Mouse (Mus musculus): ENCODE measurements at regions not wholly inside any gene's neighbourhood (a gene's known extent, or its start where the extent isn't known, plus 50 kb on each side); places are given as distances from the start of the nearest gene placed in this dataset.

DNA sequence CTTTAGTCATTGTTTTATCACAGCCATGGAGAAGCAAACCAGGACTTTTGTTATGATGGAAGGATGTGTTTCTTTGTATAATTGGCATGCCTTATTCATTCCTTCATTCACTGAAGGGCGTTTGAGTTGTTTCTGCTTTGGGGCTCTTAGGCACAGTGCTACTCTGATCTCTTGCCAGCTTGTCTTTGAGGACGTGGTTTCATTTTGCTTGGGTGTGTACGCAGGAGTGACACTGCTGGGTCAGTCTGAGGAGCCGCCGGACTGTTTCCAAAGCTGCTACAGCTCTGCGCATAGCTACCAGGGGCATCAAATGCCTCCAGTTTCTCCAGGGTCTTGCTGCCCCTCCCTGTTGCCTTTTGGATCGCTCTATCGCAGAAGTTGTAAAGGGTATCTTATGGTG is 141.9 kb downstream of the 1500009L16Rik start:
- Histone ChIP-seq H3K4me2 (replicated peaks) (no peak overlapping the region), H3K9me3 (no peaks in the 10 kb centered on the region), H3K27me3 (replicated peaks) (no peaks in the 10 kb centered on the region), H3K4me3 (replicated peaks) (no peak overlapping the region), H3K27ac (no peak overlapping the region), H3K4me1 (replicated peaks) (no peaks in the 10 kb centered on the region), H3K36me3 (no peaks in the 10 kb centered on the region), H3K9ac (no peak overlapping the region)
- WGBS = 87% methylated on average over 8 of the region's 8 CpGs
- no peak for ATAC-seq

DNA sequence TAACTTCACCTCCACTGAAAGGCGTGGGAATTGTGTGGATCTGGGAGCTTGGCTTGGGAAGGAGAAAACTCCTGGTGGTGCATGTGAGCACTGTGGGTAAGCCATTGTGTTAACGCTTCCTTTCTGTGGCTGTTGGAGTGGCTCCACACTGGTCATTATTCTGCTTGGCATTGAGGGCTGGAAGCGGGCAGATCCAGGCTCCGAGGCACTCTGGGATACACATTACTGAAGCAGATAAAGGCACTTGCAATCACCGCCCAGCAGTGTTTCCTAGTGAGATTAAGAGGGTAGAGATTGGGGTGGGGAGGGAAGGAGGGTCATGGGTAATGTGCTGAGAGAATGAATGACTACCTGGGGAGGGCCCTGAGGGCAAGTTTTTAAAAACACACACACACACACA is 143.3 kb downstream of the 1500009L16Rik start:
- H3K4me2 ChIP-seq (replicated peaks) = no peak overlapping the region
- WGBS = 57% methylated on average over 5 of the region's 5 CpGs
- H3K9ac ChIP-seq = no peak overlapping the region
- H3K27ac ChIP-seq = no peak overlapping the region
- no peaks in the 10 kb centered on the region for H3K27me3 ChIP-seq (replicated peaks)
- H3K4me1 ChIP-seq (replicated peaks) = no peaks in the 10 kb centered on the region
- no peak overlapping the region for H3K4me3 ChIP-seq (replicated peaks)
- H3K36me3 ChIP-seq = no peaks in the 10 kb centered on the region
- ATAC-seq = no peak
- no peaks in the 10 kb centered on the region for H3K9me3 ChIP-seq

DNA sequence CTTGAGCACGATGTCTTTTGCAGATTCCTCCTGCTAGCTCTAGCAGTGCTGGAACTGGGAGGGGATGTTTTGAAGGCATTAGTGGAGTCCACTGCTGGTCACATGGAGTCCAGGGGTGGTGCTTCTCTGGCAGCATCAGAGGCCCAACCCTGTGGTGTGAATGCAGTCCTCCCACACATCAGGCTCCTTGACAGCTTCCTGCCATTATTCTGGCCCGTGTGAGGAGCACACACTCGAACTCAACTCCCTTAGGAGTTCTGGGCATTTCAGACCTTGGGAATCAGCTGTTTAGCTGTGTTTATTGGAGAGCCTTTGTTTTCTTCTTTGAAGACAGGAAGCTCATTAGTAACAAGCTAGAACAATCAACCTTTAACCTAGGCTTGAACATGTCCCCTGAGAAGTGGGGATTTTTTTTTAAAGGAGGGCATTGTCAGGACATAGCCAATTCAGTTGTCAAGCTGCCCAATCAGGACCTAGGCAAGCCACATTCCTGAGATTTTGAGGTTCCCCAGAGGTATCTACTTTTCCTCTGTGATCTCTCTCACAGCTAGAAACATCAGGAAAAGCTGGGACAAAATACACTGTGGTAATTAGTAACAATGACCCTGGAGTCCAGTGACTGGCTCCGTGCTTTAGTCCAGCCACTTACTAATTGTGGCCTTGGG is 149.2 kb downstream of the 1500009L16Rik start:
- H3K27me3 ChIP-seq (replicated peaks) = no peaks in the 10 kb centered on the region
- H3K4me3 ChIP-seq (replicated peaks) = no peak overlapping the region
- H3K27ac ChIP-seq = no peak overlapping the region
- WGBS = 41% methylated on average over 4 of the region's 4 CpGs
- H3K4me2 ChIP-seq (replicated peaks) = no peak overlapping the region
- H3K9me3 ChIP-seq = no peaks in the 10 kb centered on the region
- no peaks in the 10 kb centered on the region for H3K4me1 ChIP-seq (replicated peaks)
- H3K36me3 ChIP-seq = no peaks in the 10 kb centered on the region
- ATAC-seq = no peak
- H3K9ac ChIP-seq = no peak overlapping the region

DNA sequence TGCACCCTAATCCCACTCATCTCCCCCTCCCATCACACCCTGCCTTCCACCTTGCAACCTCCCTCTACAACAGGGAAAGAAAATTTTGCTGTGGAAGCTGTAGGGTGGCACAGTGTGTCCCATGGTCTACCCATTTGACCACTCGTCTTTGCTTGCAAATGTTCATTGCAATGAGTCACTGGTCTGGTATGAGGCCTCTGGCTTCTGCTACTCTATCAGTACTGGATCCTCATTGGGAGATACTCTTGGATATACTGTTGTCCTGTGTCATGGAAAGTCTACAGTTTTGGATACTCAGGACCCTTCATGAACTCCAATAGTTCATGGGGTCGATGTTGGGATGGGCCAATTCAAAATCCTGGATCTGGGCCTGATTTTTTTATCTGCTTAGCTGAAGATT is 156.1 kb downstream of the 1500009L16Rik start:
- no peak overlapping the region for H3K27ac ChIP-seq
- H3K4me3 ChIP-seq (replicated peaks) = no peak overlapping the region
- H3K9me3 ChIP-seq = no peaks in the 10 kb centered on the region
- H3K4me1 ChIP-seq (replicated peaks) = 0 out of 2 replicates have a peak, but pooled peaks cover 5% of the 10 kb centered on the region
- H3K4me2 ChIP-seq (replicated peaks) = no peak overlapping the region
- WGBS = 75% methylated on average over 2 of the region's 2 CpGs
- ATAC-seq = no peak
- no peak overlapping the region for H3K9ac ChIP-seq
- H3K36me3 ChIP-seq = no peaks in the 10 kb centered on the region
- H3K27me3 ChIP-seq (replicated peaks) = no peaks in the 10 kb centered on the region

DNA sequence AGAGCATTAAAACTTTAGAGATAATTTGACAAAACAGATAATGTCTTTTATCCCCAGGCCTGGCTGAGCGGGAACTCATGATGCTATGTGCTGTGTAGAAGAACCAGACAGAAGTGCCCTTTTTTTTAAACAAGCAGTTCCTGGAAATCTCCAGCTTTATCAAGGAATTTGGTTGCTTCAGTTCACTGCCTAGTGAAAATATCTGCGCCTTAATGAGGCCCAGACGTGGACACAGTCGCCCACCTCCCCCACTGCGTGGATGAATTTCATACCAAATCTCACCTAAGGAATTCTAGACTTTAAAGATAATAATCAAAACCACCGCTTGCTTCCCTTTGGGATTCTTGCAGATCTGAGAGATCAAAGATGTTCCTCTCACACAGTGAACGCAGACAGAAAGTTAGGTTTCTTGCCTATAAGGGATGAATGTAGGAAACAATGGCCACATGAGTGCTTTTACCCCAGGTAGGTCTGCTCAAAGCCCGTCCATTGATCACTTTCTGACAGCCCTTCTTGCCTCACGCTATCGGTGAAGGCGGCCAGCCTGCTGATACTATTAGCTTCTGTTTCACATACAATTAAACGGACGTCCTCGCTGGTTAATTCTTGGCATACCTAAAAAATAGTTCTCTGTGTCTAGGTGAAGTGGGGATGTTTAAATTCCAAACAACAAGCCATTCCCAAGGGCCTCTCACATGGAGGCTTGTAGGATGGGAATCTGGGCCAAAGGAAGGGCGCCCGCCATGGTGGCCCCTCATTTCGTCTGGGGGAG is 159.6 kb downstream of the 1500009L16Rik start:
- no peak overlapping the region for H3K9ac ChIP-seq
- ATAC-seq = no peak
- H3K4me1 ChIP-seq (replicated peaks) = 0 out of 2 replicates have a peak, but pooled peaks cover 5% of the 10 kb centered on the region
- no peaks in the 10 kb centered on the region for H3K9me3 ChIP-seq
- no peaks in the 10 kb centered on the region for H3K27me3 ChIP-seq (replicated peaks)
- no peak overlapping the region for H3K4me2 ChIP-seq (replicated peaks)
- no peaks in the 10 kb centered on the region for H3K36me3 ChIP-seq
- 52% methylated on average over 17 of the region's 17 CpGs for WGBS
- no peak overlapping the region for H3K4me3 ChIP-seq (replicated peaks)
- no peak overlapping the region for H3K27ac ChIP-seq

DNA sequence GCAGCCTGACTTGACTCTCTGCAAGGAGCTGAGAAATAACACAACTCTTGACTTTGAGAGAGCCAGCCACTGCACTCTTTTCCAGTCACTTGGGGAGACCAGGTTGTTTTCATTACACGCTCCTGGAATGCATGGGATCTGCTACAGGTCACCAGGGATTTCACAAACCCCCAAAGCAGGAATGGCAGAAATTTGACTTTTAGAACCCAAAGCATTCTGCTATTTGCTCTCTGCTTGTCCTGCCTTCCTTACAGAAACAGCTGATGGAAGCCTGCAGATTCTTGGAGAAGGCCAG is 160.2 kb downstream of the 1500009L16Rik start:
- Histone ChIP-seq H3K9me3 (no peaks in the 10 kb centered on the region), H3K36me3 (no peaks in the 10 kb centered on the region), H3K9ac (no peak overlapping the region), H3K27me3 (replicated peaks) (no peaks in the 10 kb centered on the region), H3K4me3 (replicated peaks) (no peak overlapping the region), H3K27ac (no peak overlapping the region), H3K4me1 (replicated peaks) (0 out of 2 replicates have a peak, but pooled peaks cover 5% of the 10 kb centered on the region), H3K4me2 (replicated peaks) (no peak overlapping the region)
- WGBS = 72% methylated on average over 1 of the region's 1 CpGs
- ATAC-seq = no peak

DNA sequence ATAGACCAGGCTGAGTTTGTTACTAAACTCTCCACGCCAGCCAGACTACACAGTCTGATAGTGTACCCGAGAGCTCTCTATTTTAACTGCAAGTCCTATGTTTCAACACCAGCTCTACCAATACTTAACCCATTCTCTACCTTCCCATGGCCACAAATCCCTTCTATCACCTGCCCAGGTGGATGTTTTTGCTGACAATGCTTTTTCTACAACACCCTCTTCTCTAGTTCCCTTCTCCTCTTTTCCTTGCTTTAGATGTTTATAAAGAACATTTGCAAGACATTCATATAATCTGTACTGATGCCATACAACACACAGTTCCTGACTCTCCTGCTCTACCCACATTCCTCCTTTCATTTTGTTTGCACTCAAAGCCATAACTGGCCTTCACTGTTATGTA is 161.9 kb downstream of the 1500009L16Rik start:
- Histone ChIP-seq H3K9ac (no peak overlapping the region), H3K9me3 (no peaks in the 10 kb centered on the region), H3K4me2 (replicated peaks) (no peak overlapping the region), H3K4me1 (replicated peaks) (0 out of 2 replicates have a peak, but pooled peaks cover 5% of the 10 kb centered on the region), H3K36me3 (no peaks in the 10 kb centered on the region), H3K4me3 (replicated peaks) (no peak overlapping the region), H3K27me3 (replicated peaks) (no peaks in the 10 kb centered on the region), H3K27ac (no peak overlapping the region)
- no peak for ATAC-seq
- WGBS = 89% methylated on average over 2 of the region's 2 CpGs

DNA sequence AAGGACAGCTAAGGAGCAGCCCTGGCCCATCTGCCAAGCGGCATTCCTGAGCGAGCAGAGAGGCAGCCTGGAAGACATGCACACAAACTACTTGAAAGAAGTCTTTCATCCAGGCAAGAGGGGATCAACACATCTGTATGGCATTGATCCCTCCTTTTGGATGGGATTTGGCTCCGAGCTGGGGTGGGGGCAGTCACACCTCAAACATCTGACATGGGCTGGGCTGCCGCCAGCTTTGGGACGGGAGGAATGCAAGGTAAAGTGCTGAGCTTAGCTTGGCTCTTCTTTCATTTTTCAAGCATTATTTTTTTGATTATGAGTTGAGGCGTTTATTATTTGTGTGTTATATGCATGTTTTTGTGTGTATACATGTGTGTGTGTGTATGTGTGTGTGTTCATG is 165.9 kb downstream of the 1500009L16Rik start:
- H3K4me3 ChIP-seq (replicated peaks) = no peak overlapping the region
- no peak for ATAC-seq
- no peak overlapping the region for H3K27ac ChIP-seq
- H3K4me2 ChIP-seq (replicated peaks) = no peak overlapping the region
- no peaks in the 10 kb centered on the region for H3K27me3 ChIP-seq (replicated peaks)
- 79% methylated on average over 6 of the region's 6 CpGs for WGBS
- H3K9me3 ChIP-seq = no peaks in the 10 kb centered on the region
- no peak overlapping the region for H3K9ac ChIP-seq
- H3K4me1 ChIP-seq (replicated peaks) = no peaks in the 10 kb centered on the region
- no peaks in the 10 kb centered on the region for H3K36me3 ChIP-seq

DNA sequence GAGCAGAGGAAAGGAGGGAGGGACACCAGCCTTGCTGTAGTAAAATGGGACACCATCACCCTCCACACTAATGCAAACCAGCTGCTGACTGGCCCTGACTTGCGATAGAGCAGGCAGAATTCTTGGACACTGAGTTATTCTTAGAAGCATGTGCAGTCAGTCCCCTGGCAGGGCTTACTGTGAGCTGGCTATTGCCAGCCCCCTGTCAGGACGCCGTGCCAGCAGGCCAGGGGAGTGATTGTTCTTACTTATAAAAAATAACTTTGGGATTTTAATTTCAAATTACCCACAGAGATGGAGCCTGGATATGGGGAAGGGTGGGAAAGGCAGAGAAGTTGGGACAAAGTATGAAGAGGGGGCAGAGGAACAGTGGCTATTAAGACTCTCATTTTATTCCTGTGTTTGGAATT is 173.1 kb downstream of the 1500009L16Rik start:
- H3K36me3 ChIP-seq = no peaks in the 10 kb centered on the region
- H3K4me2 ChIP-seq (replicated peaks) = no peak overlapping the region
- H3K27me3 ChIP-seq (replicated peaks) = no peaks in the 10 kb centered on the region
- H3K9ac ChIP-seq = no peak overlapping the region
- no peak overlapping the region for H3K27ac ChIP-seq
- no peak for ATAC-seq
- WGBS = 43% methylated on average over 3 of the region's 3 CpGs
- no peak overlapping the region for H3K4me3 ChIP-seq (replicated peaks)
- no peaks in the 10 kb centered on the region for H3K9me3 ChIP-seq
- no peaks in the 10 kb centered on the region for H3K4me1 ChIP-seq (replicated peaks)

DNA sequence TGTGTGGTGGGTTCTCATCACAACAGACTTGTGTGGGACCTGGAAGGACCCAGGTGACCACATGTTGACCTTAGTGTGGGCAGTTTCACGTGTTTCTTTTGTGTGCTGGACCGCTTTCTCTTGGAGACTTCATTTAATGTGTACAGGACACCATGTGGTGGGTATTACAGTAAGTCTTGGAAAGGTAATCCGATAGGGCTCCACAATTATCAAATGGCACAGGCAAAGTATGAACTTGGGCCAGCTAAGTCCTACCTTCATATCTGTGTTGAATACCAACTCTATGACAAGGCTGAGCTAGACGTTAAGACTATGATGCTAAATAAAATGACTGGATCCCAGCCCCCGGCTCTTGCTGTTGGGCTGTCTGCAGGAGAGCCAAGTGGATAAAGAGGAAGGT is 173.5 kb downstream of the 1500009L16Rik start:
- Histone ChIP-seq H3K36me3 (no peaks in the 10 kb centered on the region), H3K9ac (no peak overlapping the region), H3K27ac (no peak overlapping the region), H3K4me1 (replicated peaks) (no peaks in the 10 kb centered on the region), H3K4me2 (replicated peaks) (no peak overlapping the region), H3K9me3 (no peaks in the 10 kb centered on the region), H3K4me3 (replicated peaks) (no peak overlapping the region), H3K27me3 (replicated peaks) (no peaks in the 10 kb centered on the region)
- WGBS = 87% methylated on average over 5 of the region's 5 CpGs
- no peak for ATAC-seq

DNA sequence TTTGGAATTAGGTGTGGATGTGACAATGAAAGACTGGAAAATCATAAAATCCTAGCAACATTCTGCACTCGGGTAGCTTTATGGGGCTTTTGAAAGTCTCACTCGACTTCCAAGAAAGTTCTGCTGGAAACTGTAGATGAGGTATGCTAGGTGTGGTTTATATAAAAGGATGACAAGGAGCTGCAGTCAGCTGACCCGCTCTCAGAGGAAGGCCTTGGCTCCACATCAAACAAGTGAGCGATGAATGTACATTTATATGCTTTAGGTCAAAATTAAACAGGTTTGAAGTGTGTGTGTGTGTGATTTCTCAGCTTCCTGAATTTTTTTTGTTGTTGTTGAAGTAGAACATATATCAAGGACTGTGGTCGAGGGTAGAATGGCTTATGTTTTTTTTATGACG is 174.9 kb downstream of the 1500009L16Rik start:
- Histone ChIP-seq H3K9me3 (no peaks in the 10 kb centered on the region), H3K4me3 (replicated peaks) (no peak overlapping the region), H3K27ac (no peak overlapping the region), H3K4me2 (replicated peaks) (no peak overlapping the region), H3K27me3 (replicated peaks) (no peaks in the 10 kb centered on the region), H3K9ac (no peak overlapping the region), H3K4me1 (replicated peaks) (no peaks in the 10 kb centered on the region), H3K36me3 (no peaks in the 10 kb centered on the region)
- 52% methylated on average over 6 of the region's 6 CpGs for WGBS
- ATAC-seq = no peak

DNA sequence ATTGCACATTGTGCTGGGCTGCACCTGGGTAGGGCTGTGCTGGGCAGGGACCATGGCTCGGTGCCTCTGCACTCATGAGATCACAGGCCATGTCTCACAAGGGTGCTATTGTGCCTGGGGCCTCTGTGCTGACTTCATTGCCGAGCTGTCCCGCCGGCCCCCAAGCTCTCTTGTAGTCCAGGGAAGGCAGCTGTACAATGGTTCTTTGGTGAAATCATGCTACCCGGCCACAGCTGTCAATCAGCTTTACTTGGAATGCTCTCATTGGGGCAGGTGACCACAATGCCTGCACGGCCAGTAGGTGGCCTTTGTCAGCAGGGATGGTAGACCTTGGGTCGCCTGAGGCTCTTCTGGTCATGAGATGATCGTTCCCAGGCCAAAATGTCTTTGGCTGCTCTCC is 184.1 kb downstream of the 1500009L16Rik start:
- Histone ChIP-seq H3K9me3 (no peaks in the 10 kb centered on the region), H3K36me3 (no peaks in the 10 kb centered on the region), H3K9ac (no peak overlapping the region), H3K4me1 (replicated peaks) (no peaks in the 10 kb centered on the region), H3K27ac (no peak overlapping the region), H3K27me3 (replicated peaks) (no peaks in the 10 kb centered on the region), H3K4me2 (replicated peaks) (no peak overlapping the region), H3K4me3 (replicated peaks) (no peak overlapping the region)
- 80% methylated on average over 8 of the region's 8 CpGs for WGBS
- no peak for ATAC-seq
